Mouse (Mus musculus): ENCODE data around the gene Nr2f2.

- TF ChIP-seq EP300 (IDR thresholded peaks at IDR 0.05; ENCODE audit: insufficient read depth, low read depth, low read length) (no peak), CTCF (IDR thresholded peaks at IDR 0.05; ENCODE audit: low read depth, low read length) (no peak)
Observed at GRCm38 (mm10) chr7:70365401-70365811, 1.1 kb downstream of the Nr2f2 start.
